Mouse (Mus musculus) neutrophil, adult 83 days (primary cell): ENCODE measurements around the gene Gm49368. TPM values are rescaled to one million over a fixed set of nuclear protein-coding genes. Genes with fewer than 3 reads are reported as not detected.

Experiments
- total RNA-seq, 2 experiments: library from RNA; stranded (reverse); gene quantifications; one replicate each; pipeline ENCODE4 v1.2.4; 2023

Gm49368 gene
- 10 to 100 TPM in 1 of 2 experiments, 1 to 10 TPM in 1; 4.9 to 20.5 TPM for total RNA-seq

DNA sequence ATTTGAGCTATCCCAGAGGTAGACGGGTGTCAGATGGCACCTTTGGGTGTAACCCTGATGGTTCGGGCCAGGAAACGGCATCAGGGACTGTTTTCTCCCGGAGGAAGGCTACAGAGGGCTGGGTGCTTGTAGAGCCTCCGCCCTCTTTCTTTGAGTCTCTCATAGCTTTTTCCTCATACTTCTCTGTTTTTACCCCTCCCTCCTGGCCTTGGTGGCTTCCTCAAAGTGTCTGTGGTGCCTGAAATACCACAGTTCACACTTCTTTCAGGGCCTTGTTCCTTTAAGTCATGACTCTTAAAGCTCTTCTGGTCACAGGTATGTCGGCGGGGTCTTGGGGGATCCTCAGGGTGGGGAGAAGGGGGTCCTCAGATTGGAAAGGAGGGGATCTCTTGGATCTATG lies at the start of gene Gm49368, which contains the start of gene Itgam:
Gene Gm49368 (plus strand): TSS at position 228 of the 400 bp plus-strand sequence.
Gene Itgam (plus strand): TSS at position 185 of the 400 bp plus-strand sequence.

DNA sequence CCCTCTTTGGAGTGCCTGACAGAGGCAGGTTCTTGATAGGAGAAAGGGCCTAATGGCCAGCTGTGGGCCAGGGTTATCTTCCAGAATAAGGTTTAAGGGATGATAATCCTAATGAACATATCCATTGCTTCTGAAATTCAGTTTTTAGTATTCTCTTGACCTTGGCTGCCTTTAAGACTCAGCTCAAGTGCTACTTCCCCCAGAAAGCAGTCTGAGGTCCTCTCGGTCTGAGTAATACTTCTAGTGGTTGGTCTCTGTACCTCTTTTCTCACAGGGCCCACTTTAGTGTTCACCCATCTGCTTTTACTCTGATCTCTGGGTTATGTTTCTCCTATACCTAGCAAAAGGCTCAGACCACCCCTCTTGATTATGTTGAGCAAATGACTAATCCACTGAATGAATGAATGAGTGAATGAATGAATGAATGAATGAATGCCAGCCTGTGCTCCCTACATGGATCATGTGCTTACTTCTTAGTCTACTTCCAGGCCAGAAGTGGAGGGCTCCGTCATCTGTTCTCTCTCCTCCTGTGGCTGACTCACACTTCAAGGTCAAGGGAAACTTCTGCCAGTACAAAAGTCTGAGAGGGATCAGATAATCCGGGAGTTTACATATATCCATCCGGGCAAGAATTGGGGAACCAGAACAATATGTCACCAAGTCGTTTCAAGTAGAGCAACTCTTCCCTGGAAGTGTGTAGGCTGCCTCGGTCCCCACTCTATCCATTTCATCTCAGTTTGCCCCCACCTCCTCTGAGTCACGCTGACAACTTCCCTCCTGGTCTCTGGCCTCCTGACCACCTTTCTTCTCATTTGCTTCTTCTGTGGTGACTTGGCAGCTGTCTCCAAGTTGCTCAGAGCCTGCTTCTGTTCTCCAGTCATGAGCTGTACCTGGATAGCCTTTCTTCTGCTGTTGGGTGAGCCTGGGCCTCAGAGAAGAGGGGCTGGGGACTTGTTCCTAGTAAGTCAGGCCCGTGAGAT lies 66.5 kb downstream of the Gm49368 start, which contains the start of gene Itgax:
Gene Itgax (plus strand): TSS at position 807 of the 980 bp plus-strand sequence.

DNA sequence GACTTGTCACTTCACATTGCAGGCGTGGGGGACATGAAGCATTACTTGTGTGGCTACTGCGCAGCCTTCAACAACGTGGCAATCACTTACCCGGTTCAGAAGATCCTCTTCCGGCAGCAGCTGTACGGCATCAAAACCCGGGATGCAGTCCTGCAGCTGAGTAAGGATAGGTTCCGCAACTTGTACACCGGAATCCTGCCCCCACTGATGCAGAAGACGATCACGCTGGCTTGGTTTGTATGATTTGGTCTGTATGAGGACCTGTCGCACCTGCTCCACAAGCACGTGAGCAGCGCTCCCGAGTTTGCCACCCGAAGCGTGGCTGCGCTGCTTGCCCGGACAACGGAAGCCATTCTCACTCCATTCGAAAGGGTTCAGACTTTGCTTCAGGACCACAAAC lies 91.6 kb downstream of the Gm49368 start, which contains the start of gene Itgad:
Gene Itgad (plus strand): TSS at position 301 of the 400 bp plus-strand sequence.

Other genes starting within 250 kb of the Gm49368 start
- gene Stx4a, start 238.4 kb upstream of the Gm49368 start, total RNA-seq: 10 to 100 TPM; 62.6 to 67.6 TPM
- under 1 TPM in 1 of 2 experiments, not detected in 1; 0.07 TPM for gene Stx1b, start 238.1 kb upstream of the Gm49368 start, total RNA-seq
- gene Zfp646, start 186.5 kb upstream of the Gm49368 start, total RNA-seq: 10 to 100 TPM; 38.2 to 43.4 TPM
- 1 to 10 TPM; 6.5 to 7.0 TPM for gene Zfp668, start 185.9 kb upstream of the Gm49368 start, total RNA-seq
- under 1 TPM; 0.20 to 0.24 TPM for gene Prss53, start 171.7 kb upstream of the Gm49368 start, total RNA-seq
- gene Gm21974, start 167.2 kb upstream of the Gm49368 start, total RNA-seq: not detected
- 10 to 100 TPM in 1 of 2 experiments, 1 to 10 TPM in 1; 8.8 to 11.9 TPM for gene Vkorc1, start 167.1 kb upstream of the Gm49368 start, total RNA-seq
- gene Bckdk, start 158.6 kb upstream of the Gm49368 start, total RNA-seq: 10 to 100 TPM; 34.8 to 38.6 TPM
- 10 to 100 TPM; 17.9 to 18.5 TPM for gene Kat8, start 150.2 kb upstream of the Gm49368 start, total RNA-seq
- not detected for gene Prss8, start 132.6 kb upstream of the Gm49368 start, total RNA-seq
- gene Prss36, start 116.0 kb upstream of the Gm49368 start, total RNA-seq: under 1 TPM in 1 of 2 experiments, not detected in 1; 0.57 TPM
- 100 to 1,000 TPM; 337 to 395 TPM for gene Fus, start 95.2 kb upstream of the Gm49368 start, total RNA-seq
- gene Pycard, start 68.8 kb upstream of the Gm49368 start, total RNA-seq: 10 to 100 TPM; 57.7 to 66.8 TPM
- under 1 TPM; 0.31 to 0.75 TPM for gene Trim72, start 58.7 kb upstream of the Gm49368 start, total RNA-seq
- gene Itgam, start within 50 bp of the Gm49368 start, total RNA-seq: 100 to 1,000 TPM; 774 to 879 TPM
- gene Itgax, start 66.9 kb downstream of the Gm49368 start, total RNA-seq: 10 to 100 TPM; 11.8 to 14.7 TPM
- 1 to 10 TPM in 1 of 2 experiments, under 1 TPM in 1; 0.79 to 1.1 TPM for gene Itgad, start 91.7 kb downstream of the Gm49368 start, total RNA-seq
- not detected for gene Cox6a2, start 143.7 kb downstream of the Gm49368 start, total RNA-seq
- 10 to 100 TPM; 10.9 to 12.7 TPM for gene Armc5, start 174.7 kb downstream of the Gm49368 start, total RNA-seq
- gene 9130023H24Rik, start 175.3 kb downstream of the Gm49368 start, total RNA-seq: 1 to 10 TPM; 3.4 TPM
- gene Tgfb1i1, start 184.1 kb downstream of the Gm49368 start, total RNA-seq: 1 to 10 TPM in 1 of 2 experiments, under 1 TPM in 1; 0.79 to 1.5 TPM
- not detected for gene Slc5a2, start 203.0 kb downstream of the Gm49368 start, total RNA-seq
- 10 to 100 TPM; 17.3 to 17.7 TPM for gene BC017158, start 235.5 kb downstream of the Gm49368 start, total RNA-seq